Mouse (Mus musculus): Measurements from ENCODE around the gene Enpp1. TPM values are rescaled to one million over a fixed set of nuclear protein-coding genes. Genes with fewer than 3 reads are reported as not detected.

Enpp1 gene
- polyA plus RNA-seq, 1 experiment from 2014 or later, result 2.9 TPM

DNA sequence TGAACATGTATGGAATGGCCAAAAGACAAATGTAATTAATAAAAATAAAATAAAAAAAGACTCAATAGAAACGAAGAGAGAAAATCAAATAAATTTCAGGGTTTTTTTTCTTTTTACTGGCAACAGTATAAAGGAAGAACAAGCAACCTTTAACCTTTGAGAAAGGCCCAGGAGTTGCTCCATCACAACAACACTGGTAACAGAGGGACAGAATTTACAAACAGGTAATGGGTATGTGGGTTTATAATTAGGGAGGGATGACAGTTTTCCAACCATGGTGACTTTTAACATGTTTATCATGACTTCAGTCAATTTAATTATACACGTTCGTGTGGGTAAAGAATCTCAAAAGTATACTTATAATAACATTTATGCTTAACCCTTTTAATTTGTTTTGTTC is 15.2 kb downstream of the Enpp1 start:
- ATAC-seq (ENCODE audit: low read depth), result no peak
- 64% methylated on average over 3 of the region's 3 CpGs for WGBS
- Histone ChIP-seq H3K4me1 (replicated peaks; ENCODE audit: control insufficient read depth, insufficient read depth, low read length) (no peaks in the 10 kb centered on the region), H3K4me2 (ENCODE audit: low read depth, low read length) (no peak overlapping the region), H3K27ac (ENCODE audit: low read length) (no peak overlapping the region), H3K4me3 (ENCODE audit: low read length) (no peak overlapping the region), H3K36me3 (ENCODE audit: control insufficient read depth, insufficient read depth, low read length) (no peaks in the 10 kb centered on the region), H3K27me3 (ENCODE audit: control insufficient read depth, insufficient read depth, low read depth, low read length) (no peaks in the 10 kb centered on the region), H3K9ac (ENCODE audit: low read length) (no peak overlapping the region), H3K9me3 (ENCODE audit: control insufficient read depth, low read length) (no peaks in the 10 kb centered on the region)

DNA sequence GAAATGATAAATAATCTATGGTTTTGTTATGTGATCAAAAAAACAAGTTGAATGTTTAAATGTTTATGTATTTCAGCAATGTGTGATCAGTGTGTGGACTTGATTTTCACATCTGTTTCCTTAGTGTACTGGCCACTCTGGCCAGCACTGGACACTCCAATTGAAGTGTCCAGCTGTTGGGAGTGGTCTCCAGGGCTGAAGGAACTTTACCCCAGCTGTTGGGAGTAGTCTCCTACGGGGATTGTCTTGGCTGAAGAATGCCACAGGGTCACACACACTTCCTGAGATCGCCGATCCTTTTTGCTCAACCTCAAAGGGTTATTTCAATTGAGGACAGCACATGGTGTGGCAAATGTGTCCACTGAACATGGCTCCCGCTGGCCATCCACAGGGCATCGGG is 16.2 kb downstream of the Enpp1 start:
- no peak overlapping the region for H3K4me2 ChIP-seq (ENCODE audit: low read depth, low read length)
- H3K36me3 ChIP-seq (ENCODE audit: control insufficient read depth, insufficient read depth, low read length), result no peaks in the 10 kb centered on the region
- no peaks in the 10 kb centered on the region for H3K27me3 ChIP-seq (ENCODE audit: control insufficient read depth, insufficient read depth, low read depth, low read length)
- no peaks in the 10 kb centered on the region for H3K4me1 ChIP-seq (replicated peaks; ENCODE audit: control insufficient read depth, insufficient read depth, low read length)
- no peak overlapping the region for H3K9ac ChIP-seq (ENCODE audit: low read length)
- H3K27ac ChIP-seq (ENCODE audit: low read length), result no peak overlapping the region
- no peak for ATAC-seq (ENCODE audit: low read depth)
- H3K4me3 ChIP-seq (ENCODE audit: low read length), result no peak overlapping the region
- no peaks in the 10 kb centered on the region for H3K9me3 ChIP-seq (ENCODE audit: control insufficient read depth, low read length)
- WGBS, result 70% methylated on average over 5 of the region's 5 CpGs

GRCm38 (mm10) chr10:24682518-24683104 is 29.3 kb downstream of the Enpp1 start:
- Histone ChIP-seq H3K4me3 (ENCODE audit: low read length) (no peak overlapping the region), H3K4me2 (ENCODE audit: low read depth, low read length) (no peak overlapping the region), H3K4me1 (replicated peaks; ENCODE audit: control insufficient read depth, insufficient read depth, low read length) (no peaks in the 10 kb centered on the region), H3K27me3 (ENCODE audit: control insufficient read depth, insufficient read depth, low read depth, low read length) (no peaks in the 10 kb centered on the region), H3K27ac (ENCODE audit: low read length) (no peak overlapping the region), H3K36me3 (ENCODE audit: control insufficient read depth, insufficient read depth, low read length) (no peaks in the 10 kb centered on the region), H3K9ac (ENCODE audit: low read length) (no peak overlapping the region), H3K9me3 (ENCODE audit: control insufficient read depth, low read length) (no peaks in the 10 kb centered on the region)
- no peak for ATAC-seq (ENCODE audit: low read depth)
- WGBS, result 79% methylated on average over 7 of the region's 7 CpGs

DNA sequence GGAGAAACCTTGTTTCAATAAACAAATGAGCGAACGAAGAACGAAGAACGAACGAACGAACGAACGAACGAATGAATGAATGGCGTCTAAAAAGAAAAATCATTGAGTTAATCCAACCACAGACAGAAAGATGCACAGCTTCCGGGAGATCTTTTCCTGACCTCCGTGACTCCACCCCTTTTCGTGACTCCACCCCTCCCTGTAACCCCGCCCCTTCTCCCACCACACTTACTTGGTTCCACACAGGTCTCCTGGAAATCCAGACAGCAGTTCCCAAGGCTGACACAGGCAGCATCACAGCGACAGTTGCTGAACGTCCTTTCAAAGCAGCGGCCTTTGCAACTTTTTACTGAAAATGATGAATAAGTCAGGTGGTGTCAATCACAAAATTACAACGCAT is 34.3 kb downstream of the Enpp1 start:
- Histone ChIP-seq H3K27me3 (ENCODE audit: control insufficient read depth, insufficient read depth, low read depth, low read length) (no peaks in the 10 kb centered on the region), H3K4me3 (ENCODE audit: low read length) (no peak overlapping the region), H3K27ac (ENCODE audit: low read length) (no peak overlapping the region), H3K9ac (ENCODE audit: low read length) (no peak overlapping the region), H3K4me1 (replicated peaks; ENCODE audit: control insufficient read depth, insufficient read depth, low read length) (no peaks in the 10 kb centered on the region), H3K4me2 (ENCODE audit: low read depth, low read length) (no peak overlapping the region), H3K9me3 (ENCODE audit: control insufficient read depth, low read length) (no peaks in the 10 kb centered on the region), H3K36me3 (ENCODE audit: control insufficient read depth, insufficient read depth, low read length) (no peaks in the 10 kb centered on the region)
- ATAC-seq (ENCODE audit: low read depth), result no peak
- 90% methylated on average over 18 of the region's 18 CpGs for WGBS

DNA sequence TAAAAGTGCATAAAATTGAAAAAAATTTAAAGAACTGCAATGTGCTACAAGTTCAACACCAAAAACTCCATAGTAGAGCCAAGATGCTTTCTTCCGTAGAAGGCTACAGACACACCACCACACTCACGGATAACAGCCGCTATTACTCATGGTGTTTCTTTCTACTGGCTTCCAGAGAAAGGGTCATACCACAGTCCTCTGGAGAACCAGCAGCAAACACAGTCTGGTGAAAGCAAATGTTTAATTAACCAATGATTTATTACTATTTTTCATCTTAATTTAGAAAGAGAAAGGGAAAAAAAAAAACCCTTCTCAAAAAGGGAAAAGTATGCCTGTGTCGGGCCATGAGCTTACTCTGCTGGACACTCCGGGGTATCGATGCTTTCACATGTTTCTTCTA is 37.7 kb downstream of the Enpp1 start:
- Histone ChIP-seq H3K36me3 (ENCODE audit: control insufficient read depth, insufficient read depth, low read length) (no peaks in the 10 kb centered on the region), H3K4me2 (ENCODE audit: low read depth, low read length) (no peak overlapping the region), H3K4me3 (ENCODE audit: low read length) (no peak overlapping the region), H3K9me3 (ENCODE audit: control insufficient read depth, low read length) (no peaks in the 10 kb centered on the region), H3K9ac (ENCODE audit: low read length) (no peak overlapping the region), H3K27me3 (ENCODE audit: control insufficient read depth, insufficient read depth, low read depth, low read length) (no peaks in the 10 kb centered on the region), H3K4me1 (replicated peaks; ENCODE audit: control insufficient read depth, insufficient read depth, low read length) (no peaks in the 10 kb centered on the region), H3K27ac (ENCODE audit: low read length) (no peak overlapping the region)
- ATAC-seq (ENCODE audit: low read depth), result no peak
- 73% methylated on average over 6 of the region's 6 CpGs for WGBS

DNA sequence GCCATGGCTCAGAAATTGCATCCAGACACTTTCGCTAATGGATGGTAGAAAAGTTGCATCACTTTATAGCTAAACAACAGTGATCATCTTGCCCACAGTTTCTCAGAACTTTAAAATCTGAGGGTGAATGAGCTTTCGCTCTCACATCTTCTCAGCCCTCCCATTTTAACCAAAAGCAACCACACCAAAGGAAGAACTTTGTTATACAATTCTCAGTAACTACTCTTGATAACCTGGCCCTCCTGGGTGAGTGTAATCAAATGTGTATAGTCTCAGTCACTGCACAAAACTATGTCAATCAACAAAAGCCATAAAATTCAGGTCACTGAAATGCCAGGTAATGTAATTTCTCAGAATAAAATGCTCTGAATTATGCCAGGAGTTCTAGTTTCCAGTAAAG is 39.0 kb downstream of the Enpp1 start:
- 92% methylated on average over 2 of the region's 2 CpGs for WGBS

GRCm38 (mm10) chr10:24670548-24670947 is 41.4 kb downstream of the Enpp1 start:
- no peak for ATAC-seq (ENCODE audit: low read depth)
- Histone ChIP-seq H3K4me2 (ENCODE audit: low read depth, low read length) (no peak overlapping the region), H3K4me3 (ENCODE audit: low read length) (no peak overlapping the region), H3K27me3 (ENCODE audit: control insufficient read depth, insufficient read depth, low read depth, low read length) (no peaks in the 10 kb centered on the region), H3K4me1 (replicated peaks; ENCODE audit: control insufficient read depth, insufficient read depth, low read length) (no peaks in the 10 kb centered on the region), H3K36me3 (ENCODE audit: control insufficient read depth, insufficient read depth, low read length) (no peaks in the 10 kb centered on the region), H3K9me3 (ENCODE audit: control insufficient read depth, low read length) (no peaks in the 10 kb centered on the region), H3K9ac (ENCODE audit: low read length) (no peak overlapping the region), H3K27ac (ENCODE audit: low read length) (no peak overlapping the region)
- WGBS, result 84% methylated on average over 6 of the region's 6 CpGs

More for the DNA sequence above, 39.0 kb downstream of the Enpp1 start:
- Histone ChIP-seq H3K27me3 (ENCODE audit: control insufficient read depth, insufficient read depth, low read depth, low read length) (no peaks in the 10 kb centered on the region), H3K4me3 (ENCODE audit: low read length) (no peak overlapping the region), H3K9ac (ENCODE audit: low read length) (no peak overlapping the region), H3K27ac (ENCODE audit: low read length) (no peak overlapping the region), H3K36me3 (ENCODE audit: control insufficient read depth, insufficient read depth, low read length) (no peaks in the 10 kb centered on the region), H3K9me3 (ENCODE audit: control insufficient read depth, low read length) (no peaks in the 10 kb centered on the region), H3K4me2 (ENCODE audit: low read depth, low read length) (no peak overlapping the region), H3K4me1 (replicated peaks; ENCODE audit: control insufficient read depth, insufficient read depth, low read length) (no peaks in the 10 kb centered on the region)
- ATAC-seq (ENCODE audit: low read depth), result no peak

GRCm38 (mm10) chr10:24650990-24651569 is 60.9 kb downstream of the Enpp1 start:
- no peak overlapping the region for H3K27ac ChIP-seq (ENCODE audit: low read length)
- no peak for ATAC-seq (ENCODE audit: low read depth)
- H3K36me3 ChIP-seq (ENCODE audit: control insufficient read depth, insufficient read depth, low read length), result no peaks in the 10 kb centered on the region
- no peak overlapping the region for H3K4me3 ChIP-seq (ENCODE audit: low read length)
- no peaks in the 10 kb centered on the region for H3K4me1 ChIP-seq (replicated peaks; ENCODE audit: control insufficient read depth, insufficient read depth, low read length)
- H3K27me3 ChIP-seq (ENCODE audit: control insufficient read depth, insufficient read depth, low read depth, low read length), result no peaks in the 10 kb centered on the region
- no peak overlapping the region for H3K4me2 ChIP-seq (ENCODE audit: low read depth, low read length)
- 86% methylated on average over 11 of the region's 11 CpGs for whole genome bisulfite sequencing
- no peak overlapping the region for H3K9ac ChIP-seq (ENCODE audit: low read length)
- no peaks in the 10 kb centered on the region for H3K9me3 ChIP-seq (ENCODE audit: control insufficient read depth, low read length)

GRCm38 (mm10) chr10:24647996-24648738 is 63.8 kb downstream of the Enpp1 start:
- H3K9ac ChIP-seq (ENCODE audit: low read length), result no peak overlapping the region
- H3K27ac ChIP-seq (ENCODE audit: low read length), result no peak overlapping the region
- no peak for ATAC-seq (ENCODE audit: low read depth)
- no peak overlapping the region for H3K4me2 ChIP-seq (ENCODE audit: low read depth, low read length)
- WGBS, result 61% methylated on average over 6 of the region's 6 CpGs
- no peaks in the 10 kb centered on the region for H3K9me3 ChIP-seq (ENCODE audit: control insufficient read depth, low read length)
- no peaks in the 10 kb centered on the region for H3K36me3 ChIP-seq (ENCODE audit: control insufficient read depth, insufficient read depth, low read length)
- no peaks in the 10 kb centered on the region for H3K27me3 ChIP-seq (ENCODE audit: control insufficient read depth, insufficient read depth, low read depth, low read length)
- H3K4me1 ChIP-seq (replicated peaks; ENCODE audit: control insufficient read depth, insufficient read depth, low read length), result no peaks in the 10 kb centered on the region
- no peak overlapping the region for H3K4me3 ChIP-seq (ENCODE audit: low read length)
